Mouse (Mus musculus): ENCODE results near the gene Arid3c. TPM values are rescaled to one million over a fixed set of nuclear protein-coding genes. Genes with fewer than 3 reads are reported as not detected.
"Not testable (repeated sequence)": the region's sequence is repeated elsewhere in the genome, so short reads cannot be mapped to it uniquely, and the experiment has no call there.

Gene Arid3c
- polyA plus RNA-seq, 1 experiment from 2014 or later: 0.32 TPM

DNA sequence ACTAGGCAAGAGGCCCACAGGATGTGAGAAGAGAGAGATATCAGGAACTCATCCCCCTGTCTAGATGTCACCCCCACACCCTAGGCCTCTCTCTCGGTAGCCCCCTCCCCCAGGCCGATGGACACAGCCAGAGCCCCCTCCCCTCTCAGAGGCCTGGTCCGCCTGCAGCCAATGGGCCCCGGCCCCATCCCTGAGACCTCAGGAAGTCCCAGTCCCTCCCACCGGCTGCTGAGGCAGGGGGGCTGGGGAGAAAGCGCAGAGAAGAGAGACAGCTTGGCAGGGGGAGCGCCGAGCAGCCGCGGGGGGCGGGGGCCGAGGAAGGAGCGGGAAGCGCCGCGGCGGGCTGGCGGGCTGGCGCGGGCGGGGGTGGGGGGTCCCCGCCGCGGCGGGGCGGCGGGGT, 47.6 kb downstream of the Arid3c start:
- H3K36me3 ChIP-seq; H3K9me3 ChIP-seq; H3K27me3 ChIP-seq; H3K9ac ChIP-seq (replicated peaks): not testable (repeated sequence)
- peaks cover 59% of the 10 kb centered on the region for H3K4me1 ChIP-seq (replicated peaks)
- peak overlapping the region; percentile 24 for H3K4me3 ChIP-seq (replicated peaks)
- ATAC-seq: peak; percentile 28; the same call in 1 of the 2 replicates
- H3K27ac ChIP-seq: peak overlapping the region; percentile 74
- H3K4me2 ChIP-seq (replicated peaks): peak overlapping the region; percentile 47
- WGBS: no CpG with 5 or more reads among the region's 27 CpGs

DNA sequence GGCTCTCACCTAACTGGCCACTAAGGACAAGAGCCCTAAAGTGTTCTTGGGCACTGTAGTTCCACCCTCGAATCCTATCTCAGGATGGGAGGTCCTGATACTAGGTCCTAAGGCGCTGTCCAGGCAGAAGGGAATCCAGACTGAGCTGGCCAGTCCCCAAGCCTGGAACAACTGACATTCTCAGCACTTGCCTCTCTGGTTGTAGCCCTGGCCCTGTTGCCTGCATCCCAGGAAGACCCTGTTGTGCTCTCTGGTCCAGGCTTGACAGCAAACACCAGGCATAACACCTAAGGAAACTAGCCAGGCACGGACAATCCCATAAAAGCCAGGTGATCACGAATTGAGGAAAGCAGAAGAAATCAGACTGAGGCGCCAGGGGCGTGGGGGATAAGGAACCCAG, 48.2 kb downstream of the Arid3c start:
- ATAC-seq: no peak
- WGBS: 17% methylated on average over 6 of the region's 6 CpGs
- peak overlapping the region; percentile 47 for H3K4me2 ChIP-seq (replicated peaks)
- peak overlapping the region; percentile 52 for H3K9ac ChIP-seq (replicated peaks)
- peak overlapping the region; percentile 24 for H3K4me3 ChIP-seq (replicated peaks)
- H3K4me1 ChIP-seq (replicated peaks): peaks cover 64% of the 10 kb centered on the region
- peak overlapping the region; percentile 76 for H3K27ac ChIP-seq
- no peaks in the 10 kb centered on the region; the same call in 1 of the 2 replicates for H3K36me3 ChIP-seq
- no peaks in the 10 kb centered on the region for H3K9me3 ChIP-seq
- no peaks in the 10 kb centered on the region for H3K27me3 ChIP-seq

DNA sequence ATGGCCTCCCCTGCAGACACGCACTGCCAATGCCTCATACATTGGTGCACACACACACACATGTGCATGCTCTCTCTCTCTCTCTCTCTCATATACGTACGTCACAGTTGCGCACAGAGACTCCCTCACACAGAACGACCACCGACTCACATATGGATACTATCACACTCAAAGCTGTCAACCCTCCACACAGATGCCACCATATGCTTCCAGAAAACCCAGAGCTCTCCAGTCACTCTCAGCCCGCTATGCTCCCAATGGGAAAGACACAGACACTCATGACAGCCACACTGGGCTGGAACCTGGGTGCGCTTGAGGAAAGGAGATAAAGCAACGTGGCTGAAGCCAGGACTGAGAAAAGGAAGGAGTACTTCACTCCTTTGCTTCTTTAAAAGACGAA, 49.0 kb downstream of the Arid3c start:
- WGBS: 69% methylated on average over 10 of the region's 10 CpGs
- peak overlapping the region; percentile 47; the same call in 1 of the 2 replicates for H3K4me2 ChIP-seq (replicated peaks)

GRCm38 (mm10) chr4:41681176-41681575, 49.8 kb downstream of the Arid3c start:
- H3K27ac ChIP-seq: no peak overlapping the region
- H3K4me1 ChIP-seq (replicated peaks): peaks cover 77% of the 10 kb centered on the region
- no peak overlapping the region for H3K4me3 ChIP-seq (replicated peaks)

More for the DNA sequence above, 49.0 kb downstream of the Arid3c start:
- no peaks in the 10 kb centered on the region; the same call in 1 of the 2 replicates for H3K36me3 ChIP-seq
- H3K4me3 ChIP-seq (replicated peaks): no peak overlapping the region
- ATAC-seq: no peak
- no peaks in the 10 kb centered on the region for H3K27me3 ChIP-seq
- H3K9me3 ChIP-seq: no peaks in the 10 kb centered on the region
- H3K27ac ChIP-seq: peak overlapping the region; percentile 67; the same call in 1 of the 2 replicates
- no peak overlapping the region; the same call in 1 of the 2 replicates for H3K9ac ChIP-seq (replicated peaks)
- peaks cover 73% of the 10 kb centered on the region for H3K4me1 ChIP-seq (replicated peaks)

DNA sequence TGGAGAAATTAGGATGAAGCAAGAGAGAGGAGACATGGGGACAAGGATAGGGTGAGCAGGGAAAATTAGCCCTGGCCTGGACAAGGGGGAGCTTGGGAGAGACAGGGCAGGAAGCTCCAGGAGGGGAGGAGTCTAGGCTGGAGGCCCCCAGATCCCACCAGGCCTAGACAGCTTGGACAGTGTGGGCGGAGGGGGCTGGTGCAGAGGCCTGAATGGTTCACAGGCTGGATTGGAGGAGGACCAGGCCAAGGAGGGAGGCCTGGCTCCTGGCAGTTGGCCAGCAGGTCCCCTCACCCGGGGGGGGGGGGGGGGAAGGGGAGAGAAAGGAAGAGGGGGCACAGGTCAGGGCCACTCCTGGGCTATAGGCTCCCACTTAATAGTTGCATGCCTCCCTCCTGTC, 51.7 kb downstream of the Arid3c start:
- Histone ChIP-seq H3K4me2 (replicated peaks) (no peak overlapping the region), H3K4me1 (replicated peaks) (peaks cover 87% of the 10 kb centered on the region), H3K27ac (peak overlapping the region; percentile 51; the same call in 1 of the 2 replicates), H3K9ac (replicated peaks) (peak overlapping the region; percentile 44), H3K27me3 (no peaks in the 10 kb centered on the region), H3K9me3 (no peaks in the 10 kb centered on the region), H3K4me3 (replicated peaks) (no peak overlapping the region), H3K36me3 (no peaks in the 10 kb centered on the region; the same call in 1 of the 2 replicates)
- 18% methylated on average over 1 of the region's 2 CpGs for WGBS
- ATAC-seq: 0 out of 2 replicates have a peak, but pooled peaks have one; percentile 17

More at GRCm38 (mm10) chr4:41681176-41681575, 49.8 kb downstream of the Arid3c start:
- Histone ChIP-seq H3K9ac (replicated peaks) (no peak overlapping the region), H3K4me2 (replicated peaks) (no peak overlapping the region), H3K36me3 (no peaks in the 10 kb centered on the region; the same call in 1 of the 2 replicates), H3K9me3 (no peaks in the 10 kb centered on the region), H3K27me3 (no peaks in the 10 kb centered on the region)
- ATAC-seq: no peak
- 64% methylated on average over 4 of the region's 4 CpGs for WGBS

GRCm38 (mm10) chr4:41678863-41679262, 52.1 kb downstream of the Arid3c start:
- Histone ChIP-seq H3K4me1 (replicated peaks) (peaks cover 87% of the 10 kb centered on the region), H3K9me3 (no peaks in the 10 kb centered on the region), H3K27me3 (no peaks in the 10 kb centered on the region), H3K4me3 (replicated peaks) (no peak overlapping the region), H3K27ac (peak overlapping the region; percentile 51; the same call in 1 of the 2 replicates), H3K9ac (replicated peaks) (peak overlapping the region; percentile 44; the same call in 1 of the 2 replicates), H3K4me2 (replicated peaks) (no peak overlapping the region), H3K36me3 (no peaks in the 10 kb centered on the region; the same call in 1 of the 2 replicates)
- no peak for ATAC-seq
- WGBS: 70% methylated on average over 6 of the region's 6 CpGs

DNA sequence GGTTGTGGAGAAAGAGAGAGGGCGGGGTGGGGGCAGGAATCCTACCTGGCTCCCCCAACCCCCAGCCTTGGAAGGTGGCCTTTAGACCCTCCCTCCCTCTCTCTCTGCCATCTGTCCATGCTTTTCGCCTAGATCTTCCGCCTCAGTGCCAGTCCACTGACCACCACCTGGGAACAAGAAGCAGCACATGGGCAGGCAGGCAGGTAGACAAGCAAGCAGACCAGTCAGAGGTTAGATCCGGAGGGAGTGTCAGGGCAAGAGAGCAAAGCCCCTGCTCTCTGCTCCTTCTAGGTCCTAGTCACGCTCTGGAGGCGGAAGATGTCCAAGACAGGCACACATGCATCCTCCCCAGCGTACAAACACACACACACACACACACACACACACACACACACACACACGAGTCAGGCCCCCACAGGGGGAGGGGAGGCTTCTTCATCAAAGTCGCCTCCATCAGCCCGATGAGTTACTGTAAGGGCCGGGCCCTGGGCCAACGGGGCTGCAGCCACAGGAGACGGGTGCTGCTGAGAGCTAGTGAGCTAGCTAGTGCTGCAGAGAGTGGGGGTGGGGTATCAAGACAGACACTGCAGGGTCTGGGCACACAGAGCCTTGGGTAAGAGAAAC, 53.8 kb downstream of the Arid3c start:
- peak; percentile 61 for ATAC-seq
- Histone ChIP-seq H3K27ac (peak overlapping the region; percentile 73), H3K36me3 (no peaks in the 10 kb centered on the region; the same call in 1 of the 2 replicates), H3K4me3 (replicated peaks) (no peak overlapping the region), H3K27me3 (no peaks in the 10 kb centered on the region), H3K9ac (replicated peaks) (peak overlapping the region; percentile 41), H3K9me3 (no peaks in the 10 kb centered on the region), H3K4me2 (replicated peaks) (0 out of 2 replicates have a peak overlapping the region, but pooled peaks have one; percentile 9), H3K4me1 (replicated peaks) (peaks cover 95% of the 10 kb centered on the region)
- 47% methylated on average over 12 of the region's 13 CpGs for WGBS

DNA sequence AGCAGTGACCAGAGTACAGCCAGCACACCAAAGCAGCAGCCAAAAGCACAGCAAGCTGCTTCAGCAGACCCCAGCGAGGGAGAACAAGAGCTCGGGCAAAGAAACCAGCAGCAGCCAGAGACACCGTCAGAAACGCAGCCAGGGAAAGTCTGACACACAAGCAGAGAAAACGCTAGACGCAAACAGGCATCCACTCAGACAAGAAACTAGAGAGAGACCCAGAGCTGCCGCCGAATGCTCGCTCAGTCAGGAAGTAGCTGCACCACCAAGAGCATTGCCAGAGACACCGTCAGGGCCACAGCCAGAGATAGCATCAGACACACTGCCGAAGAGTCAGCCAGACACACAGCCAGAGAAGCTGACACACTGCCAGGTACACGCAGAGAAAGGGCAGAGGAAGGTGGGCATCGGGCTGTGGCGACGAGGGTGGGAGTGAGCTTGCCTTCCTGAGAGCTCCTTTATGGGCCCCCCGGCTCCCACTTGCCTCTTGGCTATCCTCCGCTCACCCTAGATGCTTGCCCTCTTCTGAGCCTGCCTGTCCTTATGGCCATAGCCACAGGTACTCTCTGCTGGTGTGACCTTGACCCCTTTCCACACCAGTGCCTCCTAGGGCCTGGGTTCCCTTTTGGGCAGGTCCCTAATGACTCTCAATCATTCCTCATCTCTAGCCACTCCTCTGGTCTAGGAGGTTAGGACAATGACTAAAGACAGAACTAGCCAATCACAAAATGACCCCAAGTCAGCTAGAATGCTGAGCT, 54.5 kb downstream of the Arid3c start:
- Histone ChIP-seq H3K4me1 (replicated peaks) (peaks cover 97% of the 10 kb centered on the region), H3K27ac (peak overlapping the region; percentile 73), H3K27me3 (no peaks in the 10 kb centered on the region), H3K36me3 (no peaks in the 10 kb centered on the region; the same call in 1 of the 2 replicates), H3K4me2 (replicated peaks) (no peak overlapping the region), H3K9me3 (no peaks in the 10 kb centered on the region), H3K9ac (replicated peaks) (peak overlapping the region; percentile 41), H3K4me3 (replicated peaks) (no peak overlapping the region)
- 73% methylated on average over 17 of the region's 17 CpGs for WGBS
- ATAC-seq: no peak

Other genes starting within 250 kb of the Arid3c start
- gene AI464131, start 228.1 kb downstream of the Arid3c start, polyA plus RNA-seq (2015; fragmentation: Nextera tagmentation; extraction: Ambion mirVana): 5.5 and 5.7 TPM in 2 replicates
- gene 1110017D15Rik, start 213.8 kb downstream of the Arid3c start, polyA plus RNA-seq (2015; fragmentation: Nextera tagmentation; extraction: Ambion mirVana): 8.3 and 8.5 TPM in 2 replicates
- gene Fam219a, start 161.6 kb downstream of the Arid3c start, polyA plus RNA-seq (2015; fragmentation: Nextera tagmentation; extraction: Ambion mirVana): 13.1 and 18.8 TPM in 2 replicates
- gene Dnaic1, start 161.4 kb downstream of the Arid3c start, polyA plus RNA-seq (2015; fragmentation: Nextera tagmentation; extraction: Ambion mirVana): 2.4 and 2.7 TPM in 2 replicates
- 81.6 and 92.1 TPM in 2 replicates for gene Enho, start 90.8 kb downstream of the Arid3c start, polyA plus RNA-seq (2015; fragmentation: Nextera tagmentation; extraction: Ambion mirVana)
- 27.6 and 32.7 TPM in 2 replicates for gene Cntfr, start 34.1 kb downstream of the Arid3c start, polyA plus RNA-seq (2015; fragmentation: Nextera tagmentation; extraction: Ambion mirVana)
- gene Il11ra1, start 31.2 kb downstream of the Arid3c start, polyA plus RNA-seq (2015; fragmentation: Nextera tagmentation; extraction: Ambion mirVana): 34.0 and 34.9 TPM in 2 replicates
- 63.9 and 67.4 TPM in 2 replicates for gene Rpp25l, start 17.6 kb downstream of the Arid3c start, polyA plus RNA-seq (2015; fragmentation: Nextera tagmentation; extraction: Ambion mirVana)
- gene Dctn3, start 8.0 kb downstream of the Arid3c start, polyA plus RNA-seq (2015; fragmentation: Nextera tagmentation; extraction: Ambion mirVana): 270 and 278 TPM in 2 replicates
- gene Galt, start 24.1 kb upstream of the Arid3c start, polyA plus RNA-seq (2015; fragmentation: Nextera tagmentation; extraction: Ambion mirVana): 29.7 and 30.0 TPM in 2 replicates
- gene Sigmar1, start 25.0 kb upstream of the Arid3c start, polyA plus RNA-seq (2015; fragmentation: Nextera tagmentation; extraction: Ambion mirVana): 47.9 and 49.9 TPM in 2 replicates
- gene Ccl27a, start 43.1 kb upstream of the Arid3c start, polyA plus RNA-seq (2015; fragmentation: Nextera tagmentation; extraction: Ambion mirVana): 235 and 237 TPM in 2 replicates
- not detected in 2 replicates for gene Gm21541, start 172.5 kb upstream of the Arid3c start, polyA plus RNA-seq (2015; fragmentation: Nextera tagmentation; extraction: Ambion mirVana)
- 7.8 and 8.7 TPM in 2 replicates for gene Gm20878, start 210.4 kb upstream of the Arid3c start, polyA plus RNA-seq (2015; fragmentation: Nextera tagmentation; extraction: Ambion mirVana)
- 0.36 and 0.44 TPM in 2 replicates for gene Fam205a4, start 234.9 kb upstream of the Arid3c start, polyA plus RNA-seq (2015; fragmentation: Nextera tagmentation; extraction: Ambion mirVana)

Measured in midbrain, embryonic 13.5 days (tissue).